Mouse (Mus musculus): ENCODE measurements at regions not wholly inside any gene's neighbourhood (a gene's known extent, or its start where the extent isn't known, plus 50 kb on each side); places are given as distances from the start of the nearest gene placed in this dataset.

DNA sequence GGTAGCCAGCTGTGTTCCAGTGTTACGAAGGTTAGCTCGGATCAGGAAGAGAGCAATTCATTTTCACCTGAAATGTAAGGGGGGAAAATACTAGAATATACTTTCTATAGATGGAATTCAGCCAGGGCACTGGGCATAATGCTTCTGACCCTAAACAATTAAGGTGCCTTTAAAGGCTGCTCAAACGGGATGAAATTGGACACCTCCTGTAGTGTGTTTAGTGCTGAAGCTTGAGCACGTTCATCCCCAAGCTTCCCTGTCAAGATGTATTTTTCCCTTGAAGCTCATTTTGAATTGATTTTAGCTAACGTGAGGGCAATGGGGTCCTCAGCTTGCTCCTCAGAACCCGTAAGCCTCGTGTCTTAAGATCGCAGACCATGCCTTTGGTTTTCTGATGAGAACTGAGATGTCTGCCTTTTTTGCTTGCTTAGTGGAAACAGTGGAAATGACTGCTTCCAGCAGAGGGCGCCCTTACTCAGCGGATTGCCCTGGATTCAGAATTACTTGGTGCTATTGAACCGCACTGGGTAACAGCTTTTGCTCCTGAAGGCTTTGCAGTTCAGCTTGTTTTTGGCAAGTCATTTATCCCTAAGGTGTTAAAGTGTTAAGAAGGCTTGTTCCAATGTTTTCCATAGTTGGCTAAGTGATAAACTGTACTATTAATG, 74.6 kb upstream of the Fermt1 start:
- in situ Hi-C loops (cut with MboI, MseI): no loop called here

DNA sequence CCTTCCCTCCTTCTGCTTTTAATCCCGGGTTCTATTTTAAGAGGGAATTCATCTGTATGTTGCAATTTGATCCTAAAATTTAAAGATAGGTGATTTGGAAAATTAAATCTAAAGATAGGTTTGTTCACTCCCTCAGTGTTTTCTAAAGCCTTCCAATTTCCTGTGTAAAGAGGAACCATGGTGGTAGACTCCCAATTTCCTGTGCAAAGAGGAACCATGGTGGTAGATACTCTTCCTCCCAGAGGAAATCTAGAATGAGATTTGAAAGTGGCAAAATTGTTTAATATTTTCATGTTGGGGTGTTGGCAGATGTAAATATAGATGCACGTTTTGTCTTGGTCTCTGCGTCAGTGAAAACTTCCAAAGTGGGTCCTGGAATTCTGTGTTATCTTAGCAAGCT, 75.5 kb upstream of the Fermt1 start:
- in situ Hi-C loops (cut with MboI, MseI): no loop called here

DNA sequence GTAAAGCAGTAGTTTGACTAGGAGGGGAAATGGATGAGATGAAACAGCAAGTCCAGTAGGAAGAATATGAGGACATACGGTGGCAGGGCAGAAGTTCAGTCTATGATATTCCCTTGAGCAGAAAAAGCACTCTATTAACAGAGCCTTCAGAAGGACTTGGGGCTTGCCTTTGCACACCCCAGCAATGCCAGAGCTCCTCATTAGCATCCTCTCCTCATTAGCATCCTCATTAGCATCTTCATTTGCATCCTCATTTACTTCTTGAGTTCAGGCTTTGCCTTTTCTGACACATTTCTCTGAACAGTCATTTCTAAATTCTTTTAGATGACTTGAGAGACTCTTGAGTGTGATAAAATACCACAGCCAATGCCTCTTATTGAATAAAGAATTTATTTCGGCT, 81.3 kb upstream of the Fermt1 start:
- in situ Hi-C loops (cut with MboI, MseI): no loop called here

DNA sequence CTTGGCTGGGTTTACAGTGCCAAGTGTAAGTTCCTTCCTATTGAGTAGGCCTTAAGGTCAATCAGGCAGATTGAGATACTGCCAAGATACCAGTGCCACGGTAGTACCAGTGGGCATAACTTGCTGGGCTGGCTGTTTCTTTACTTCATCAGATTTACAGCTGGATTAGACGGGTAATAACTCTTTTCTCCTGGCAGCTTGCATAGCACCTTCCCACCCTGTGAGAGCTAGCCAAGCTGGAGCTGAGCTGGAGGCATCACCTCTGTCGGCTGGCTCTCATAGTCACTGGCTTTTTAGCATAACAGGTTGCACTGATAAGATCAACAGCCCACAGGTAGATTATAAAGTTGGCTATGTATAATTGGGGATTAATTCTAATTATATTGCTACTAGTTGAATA, 89.7 kb upstream of the Fermt1 start:
- in situ Hi-C loops (cut with MboI, MseI): no loop called here

DNA sequence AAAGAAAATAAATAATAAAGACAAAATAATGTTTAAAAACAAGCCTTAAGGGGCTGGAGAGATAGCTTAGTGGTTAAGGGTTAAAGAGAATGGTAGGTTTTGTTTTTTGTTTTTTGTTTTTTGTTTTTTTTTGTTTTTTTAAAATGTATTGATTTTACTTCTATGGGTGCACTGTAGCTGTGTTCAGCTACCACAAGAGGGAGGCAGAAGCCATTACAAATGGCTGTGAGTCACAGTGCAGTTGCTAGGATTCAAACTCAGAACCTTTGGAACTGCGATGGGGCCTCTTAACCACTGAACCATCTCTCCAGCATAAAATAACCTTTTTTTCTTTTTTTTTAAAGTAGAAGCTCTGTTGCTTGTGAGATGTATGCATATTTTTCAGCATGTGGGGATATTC, 95.0 kb upstream of the Fermt1 start:
- in situ Hi-C loops (cut with MboI, MseI): no loop called here

DNA sequence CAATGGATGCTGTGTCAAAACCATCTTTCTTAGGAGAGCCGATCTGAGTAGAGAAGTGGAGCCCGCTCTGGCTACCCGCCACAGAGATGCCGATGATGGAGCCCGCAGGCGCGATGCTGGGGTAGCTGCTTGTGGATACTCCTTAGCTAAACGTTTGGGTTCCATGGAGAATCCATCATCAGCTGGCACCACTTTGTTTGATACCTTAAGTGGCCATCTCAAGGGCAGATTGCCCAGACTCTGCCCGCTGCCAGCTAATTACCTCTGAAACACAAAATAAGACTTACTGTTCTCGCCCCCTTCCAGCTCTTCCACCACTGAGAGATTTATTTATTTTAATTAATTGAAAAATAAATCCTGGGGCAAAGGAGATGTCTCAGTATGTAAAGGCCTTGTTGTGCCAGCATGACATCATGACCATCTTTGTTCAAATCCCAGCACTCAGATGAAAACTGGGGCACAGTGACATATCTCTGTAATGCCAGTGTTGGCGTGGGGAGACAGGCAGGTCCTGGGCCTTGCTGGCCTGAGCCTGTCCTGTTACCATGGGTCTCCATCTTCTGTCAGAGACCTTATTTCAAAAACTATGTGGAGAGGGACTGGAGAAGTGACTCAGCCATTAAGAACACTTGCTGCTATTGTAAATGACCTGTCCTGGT, 132.1 kb upstream of the Fermt1 start:
- in situ Hi-C loops (cut with MboI, MseI): no loop called here

DNA sequence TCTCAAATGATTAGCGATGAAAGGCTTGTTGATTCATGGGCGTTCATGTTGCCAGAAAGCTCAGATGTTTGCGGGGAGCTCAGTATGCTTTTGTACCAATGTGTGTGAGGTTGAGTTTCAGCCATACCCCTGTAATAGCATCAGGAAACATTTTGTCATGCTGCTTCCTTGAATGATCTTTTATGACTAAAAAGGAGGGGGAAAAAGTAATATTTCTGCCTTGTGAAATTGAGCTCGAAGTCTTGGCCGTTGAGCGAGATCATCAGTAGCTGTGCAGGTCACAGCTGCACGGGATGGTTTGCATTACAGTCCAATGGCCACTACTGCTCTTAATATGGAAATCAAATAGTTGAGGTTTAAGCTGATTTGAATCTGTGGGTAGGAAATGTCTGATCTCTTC, 145.3 kb upstream of the Fermt1 start:
- in situ Hi-C loops (cut with MboI, MseI): no loop called here

DNA sequence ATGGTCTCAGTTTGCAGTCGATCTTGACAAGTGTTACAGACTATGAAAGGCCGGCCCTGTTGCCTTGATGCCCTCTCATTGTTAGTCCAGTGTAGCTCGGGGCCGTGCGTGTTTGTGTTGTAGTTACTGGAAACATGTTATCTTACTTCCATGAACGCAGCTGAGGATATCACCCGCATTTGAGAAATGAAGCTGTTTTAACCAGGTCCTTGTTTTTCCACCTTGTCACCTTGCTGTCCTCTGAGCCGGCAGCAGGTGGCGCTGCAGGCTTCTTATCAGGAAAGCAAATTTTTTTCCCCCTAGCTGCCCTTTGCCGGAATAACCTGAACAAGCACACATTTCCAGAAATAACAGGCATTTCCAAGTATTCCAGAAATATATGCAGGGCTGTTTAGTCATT, 167.9 kb upstream of the Fermt1 start:
- in situ Hi-C loops (cut with MboI, MseI): no loop called here

DNA sequence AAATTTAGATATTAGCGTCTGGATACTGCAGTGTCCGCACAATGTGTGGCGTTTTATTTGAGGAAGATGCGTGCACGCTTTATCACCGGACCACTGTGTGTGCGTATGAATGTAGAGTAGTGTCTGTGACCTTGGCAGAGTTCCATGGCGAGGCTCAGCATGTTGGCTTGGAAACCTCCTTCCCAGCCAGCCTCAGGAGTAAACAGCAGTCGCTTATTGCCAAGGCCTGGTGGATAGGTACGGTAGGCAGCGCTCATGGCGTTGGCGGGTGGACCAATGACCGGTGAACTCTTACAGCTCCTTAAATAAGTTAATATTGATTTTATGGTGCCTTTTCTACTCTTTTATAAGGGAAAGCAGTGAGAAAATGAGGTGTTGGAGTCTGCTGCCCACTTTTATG, 172.9 kb upstream of the Fermt1 start:
- in situ Hi-C loops (cut with MboI, MseI): no loop called here

DNA sequence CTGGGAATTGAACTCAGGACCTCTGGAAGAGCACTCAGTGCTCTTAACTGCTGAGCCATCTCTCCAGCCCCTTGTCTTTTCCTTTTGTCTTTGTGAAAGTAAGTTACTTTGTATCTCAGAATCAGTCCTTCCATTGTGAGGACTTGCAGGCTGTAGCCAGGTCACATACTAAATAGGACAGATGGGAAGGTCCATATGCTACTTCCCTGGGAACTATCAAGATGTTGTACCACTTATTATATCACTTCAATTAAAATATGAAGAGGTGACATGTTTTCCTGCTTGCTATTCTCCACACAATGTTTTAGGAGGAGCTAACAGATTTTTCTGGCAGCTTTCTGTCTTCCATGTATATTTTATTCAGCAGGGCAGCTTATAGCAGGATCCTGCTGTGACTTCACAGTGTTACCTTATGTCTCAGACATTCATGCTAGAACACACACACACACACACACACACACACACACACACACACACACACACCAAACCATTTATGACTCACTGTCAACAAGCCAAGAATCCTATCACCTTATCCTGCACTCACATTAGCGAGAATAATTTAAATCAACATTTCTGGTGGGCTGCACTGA, 179.6 kb upstream of the Fermt1 start:
- in situ Hi-C loops (cut with MboI, MseI): no loop called here

DNA sequence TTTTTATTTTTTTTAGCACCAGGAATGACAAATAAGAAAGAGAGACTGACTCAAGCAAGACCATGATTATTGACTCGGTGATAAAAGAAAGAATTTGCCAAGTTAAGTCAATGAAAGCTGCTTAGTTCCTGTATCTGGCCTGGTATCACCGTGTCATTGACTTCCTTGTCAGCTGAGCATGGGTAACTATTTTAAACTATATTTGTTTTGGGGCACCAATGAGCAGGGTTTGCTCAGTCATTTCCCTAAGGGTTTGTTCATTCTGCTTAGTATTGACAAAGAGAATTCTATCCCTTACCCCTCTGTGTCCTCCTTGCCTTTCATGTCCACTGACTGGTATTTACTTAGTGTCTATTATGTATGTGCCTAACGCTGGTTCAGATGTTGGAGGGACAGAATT, 189.2 kb upstream of the Fermt1 start:
- in situ Hi-C loops (cut with MboI, MseI): no loop called here

DNA sequence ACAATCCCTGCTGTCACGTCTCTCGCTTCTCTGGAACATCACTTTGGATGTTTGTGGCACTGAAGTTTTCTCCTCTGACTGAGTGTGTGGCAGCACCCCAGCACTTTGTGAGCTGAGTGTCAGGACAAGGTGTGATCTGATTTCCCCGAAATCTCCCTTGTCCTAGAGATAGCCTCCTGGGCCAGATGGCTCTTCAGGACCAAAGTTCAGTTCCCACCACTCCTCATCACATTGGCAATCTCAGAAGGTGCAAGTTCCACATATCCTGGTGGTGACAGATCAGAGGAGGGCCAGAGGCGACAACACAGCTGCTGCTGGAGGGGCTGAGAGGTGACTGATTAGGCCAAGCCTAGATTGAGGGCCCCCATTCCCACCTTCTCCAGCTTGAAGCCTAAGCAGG, 193.2 kb upstream of the Fermt1 start:
- in situ Hi-C loops (cut with MboI, MseI): no loop called here

DNA sequence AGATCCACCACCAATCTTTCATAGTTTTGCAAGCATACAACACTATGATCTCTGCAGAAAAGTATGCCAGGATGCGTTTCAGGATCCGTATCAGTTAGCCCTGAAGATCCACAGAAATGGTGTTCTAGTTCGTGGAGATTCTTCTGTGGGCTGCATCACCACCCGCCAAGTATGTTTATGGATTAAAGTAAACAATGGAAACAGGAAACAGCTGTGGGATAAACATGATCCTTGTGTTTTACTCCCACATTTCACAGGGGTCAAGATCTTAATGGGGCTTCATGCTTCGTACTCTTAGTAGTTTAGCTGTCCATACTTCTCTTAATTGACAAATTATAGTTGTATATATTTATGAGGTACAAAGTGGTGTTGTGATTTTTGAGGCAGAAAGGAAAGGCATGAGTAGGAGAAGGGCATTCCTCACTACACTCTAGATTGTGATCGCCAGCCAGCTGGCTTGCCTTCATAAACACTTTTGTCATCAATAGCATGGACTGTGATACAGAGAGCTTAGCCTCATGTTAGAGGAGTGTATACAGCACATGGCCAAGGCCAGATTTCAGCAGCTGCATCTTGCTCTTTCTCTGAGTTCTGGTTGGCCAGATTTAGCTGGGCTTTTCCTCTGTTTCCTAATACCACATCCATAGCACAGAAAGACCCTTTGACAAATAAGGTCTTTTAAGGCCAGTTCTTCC, 195.8 kb upstream of the Fermt1 start:
- in situ Hi-C loops (cut with MboI, MseI): loop anchor here (5.0 kb wide), 1 partner anchor 541 kb away; no protein-coding TSS in a partner anchor

DNA sequence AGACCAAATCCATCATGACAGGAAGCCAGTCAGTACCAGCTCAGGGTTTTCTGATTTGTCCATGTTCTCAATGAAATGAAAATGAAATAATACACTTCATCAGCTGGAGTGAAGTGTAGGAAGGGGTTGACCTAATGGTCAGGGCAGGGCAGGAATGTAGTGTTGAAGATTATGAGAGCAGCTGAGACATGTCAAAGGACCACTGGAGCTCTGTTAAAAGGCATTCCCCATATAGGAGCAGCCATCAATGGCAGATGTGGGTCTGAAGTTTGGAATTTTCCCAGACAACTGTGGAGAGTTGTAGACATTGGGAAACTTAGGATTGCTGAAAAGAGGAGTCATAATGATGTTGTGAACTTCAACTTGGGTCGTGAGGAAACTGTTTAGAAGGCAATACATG, 206.8 kb upstream of the Fermt1 start:
- in situ Hi-C loops (cut with MboI, MseI): no loop called here

DNA sequence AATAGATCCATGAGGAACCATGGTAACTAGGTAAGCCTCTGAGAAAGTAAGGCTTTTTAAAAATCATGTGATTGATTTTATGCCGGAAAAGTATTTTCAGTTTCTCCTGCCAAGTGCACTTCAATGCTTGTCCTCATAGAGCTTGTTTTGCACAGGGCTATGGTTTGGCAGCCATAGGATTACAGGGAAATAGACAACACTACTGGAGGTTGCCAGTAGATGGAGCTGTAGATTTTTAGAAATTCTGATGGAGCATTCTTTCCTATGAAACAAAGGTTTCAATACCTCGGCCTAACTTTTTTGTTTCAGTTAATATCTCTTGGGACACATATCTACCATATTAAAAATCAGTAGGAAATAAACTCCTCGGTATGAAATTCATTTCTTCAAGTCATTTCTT, 210.8 kb upstream of the Fermt1 start:
- in situ Hi-C loops (cut with MboI, MseI): no loop called here

DNA sequence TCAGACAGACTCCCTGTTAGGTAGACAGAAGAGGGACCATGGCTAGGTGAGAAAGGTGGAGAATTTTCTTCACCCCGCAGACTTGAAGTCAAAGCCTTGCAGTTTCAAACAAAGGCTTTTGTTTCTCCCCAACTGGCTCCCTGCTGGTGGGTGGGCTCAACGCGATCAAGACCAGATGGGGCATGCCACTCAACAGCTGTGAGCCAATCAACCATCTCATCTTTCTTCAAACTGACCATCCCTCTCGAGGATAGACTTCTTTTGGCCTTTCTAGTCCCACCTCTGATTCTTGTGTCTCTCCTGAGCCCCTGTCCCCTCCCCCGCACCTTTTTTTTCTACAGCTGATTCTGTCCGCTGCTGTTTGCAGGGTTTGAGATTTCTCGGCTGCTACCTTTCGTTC, 212.5 kb upstream of the Fermt1 start:
- in situ Hi-C loops (cut with MboI, MseI): no loop called here

DNA sequence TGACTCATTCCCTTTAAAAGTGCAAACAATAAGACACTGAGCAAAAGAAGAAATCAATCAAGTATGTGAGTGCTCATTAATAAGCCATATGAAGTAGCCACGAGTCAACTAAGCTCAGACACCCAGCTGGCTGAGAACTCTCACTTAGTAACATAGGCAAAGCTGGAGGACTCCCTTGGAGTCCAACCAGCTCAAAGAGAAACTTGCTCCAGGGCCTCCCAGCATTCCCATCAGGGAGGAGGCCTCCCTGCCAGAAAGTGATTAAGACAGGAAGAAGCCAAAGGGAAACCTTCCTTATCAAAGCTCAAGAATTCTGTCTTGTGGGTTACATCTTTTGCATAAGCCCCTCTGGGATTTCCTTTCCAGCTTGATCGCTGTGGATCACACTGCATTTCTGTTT, 213.7 kb upstream of the Fermt1 start:
- in situ Hi-C loops (cut with MboI, MseI): no loop called here

DNA sequence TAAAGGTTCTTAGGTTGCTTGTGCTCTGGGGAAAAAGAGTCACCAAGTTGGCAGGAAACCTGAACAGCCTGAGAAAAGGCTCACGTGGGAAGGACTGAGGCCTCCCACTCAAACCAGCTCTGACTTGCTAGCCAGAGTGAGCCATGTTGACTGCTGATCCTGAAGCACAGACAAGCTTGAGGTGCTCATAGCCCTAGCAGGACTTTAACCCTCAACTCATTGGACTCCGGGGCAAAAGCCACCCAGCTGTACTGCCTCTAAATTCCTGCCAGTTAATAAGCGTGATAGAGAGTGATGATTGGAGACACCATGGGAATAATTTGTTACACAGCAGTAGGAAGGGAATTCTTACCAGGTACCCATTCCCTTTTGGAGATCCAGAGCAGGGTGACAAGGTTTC, 230.7 kb upstream of the Fermt1 start:
- in situ Hi-C loops (cut with MboI, MseI): no loop called here

DNA sequence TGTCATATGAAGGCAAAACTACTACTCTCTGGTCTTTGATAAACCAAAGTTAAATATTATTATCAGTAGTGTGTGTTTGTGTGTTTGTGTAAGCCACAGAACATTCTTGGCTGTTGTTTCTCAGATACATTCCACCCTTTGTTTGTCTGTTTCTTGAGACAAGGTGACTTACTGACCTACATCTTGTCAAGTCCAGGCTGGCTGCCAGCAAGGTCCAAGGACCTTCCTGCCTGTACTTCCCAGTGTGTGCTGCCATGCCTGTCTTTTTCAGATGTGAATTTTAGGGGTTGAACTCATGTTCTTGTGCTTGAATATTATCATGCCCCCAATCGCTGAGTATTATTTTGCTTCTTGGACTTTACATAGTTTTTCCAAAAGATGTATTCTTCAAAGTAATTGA, 235.5 kb upstream of the Fermt1 start:
- in situ Hi-C loops (cut with MboI, MseI): no loop called here

DNA sequence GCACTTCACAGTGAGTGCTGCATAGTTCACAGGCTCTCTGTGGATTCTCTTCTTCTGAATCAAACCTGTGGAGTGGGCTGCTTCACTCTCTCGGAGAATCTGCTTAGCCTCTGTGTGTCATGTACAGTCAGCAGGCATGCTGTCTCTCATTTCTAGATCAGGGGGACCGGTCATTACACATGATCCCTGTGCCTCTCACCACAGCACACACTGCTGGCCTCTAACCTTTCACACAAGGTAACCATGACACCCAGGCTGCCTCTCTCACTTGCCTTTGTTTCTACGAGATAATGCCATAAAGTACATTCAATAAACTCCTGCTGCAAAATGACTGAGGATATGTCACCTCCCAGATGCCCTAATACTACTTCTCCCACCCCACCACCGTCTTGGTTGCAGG, 237.2 kb upstream of the Fermt1 start:
- in situ Hi-C loops (cut with MboI, MseI): no loop called here

DNA sequence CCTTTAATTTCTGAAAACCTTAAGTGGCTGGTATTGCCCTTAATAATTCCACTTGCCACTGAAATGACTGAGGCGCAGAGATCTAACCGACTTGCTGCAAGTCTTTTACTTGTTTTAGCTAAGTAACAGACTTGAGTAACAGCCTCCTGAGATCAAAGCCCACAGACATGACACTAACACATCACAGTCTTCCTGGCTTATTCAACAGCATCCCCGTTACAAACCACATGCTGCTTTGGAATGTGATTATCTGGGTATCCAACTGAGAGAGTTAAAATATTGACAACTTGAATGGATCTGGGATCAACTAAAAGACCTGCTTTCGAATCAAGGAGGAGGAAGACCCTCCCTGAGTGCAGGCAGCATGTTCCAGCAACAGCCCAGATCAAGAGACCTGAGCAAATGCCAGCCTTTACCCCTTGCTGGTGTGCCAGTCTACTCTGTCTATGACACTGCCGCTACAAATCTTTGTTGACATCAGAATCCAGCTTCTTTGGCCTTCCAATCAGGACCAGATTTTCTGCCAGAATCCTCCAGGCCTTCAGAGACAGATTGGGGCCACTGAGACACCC, 258.7 kb upstream of the Fermt1 start:
- in situ Hi-C loops (cut with MboI, MseI): no loop called here

DNA sequence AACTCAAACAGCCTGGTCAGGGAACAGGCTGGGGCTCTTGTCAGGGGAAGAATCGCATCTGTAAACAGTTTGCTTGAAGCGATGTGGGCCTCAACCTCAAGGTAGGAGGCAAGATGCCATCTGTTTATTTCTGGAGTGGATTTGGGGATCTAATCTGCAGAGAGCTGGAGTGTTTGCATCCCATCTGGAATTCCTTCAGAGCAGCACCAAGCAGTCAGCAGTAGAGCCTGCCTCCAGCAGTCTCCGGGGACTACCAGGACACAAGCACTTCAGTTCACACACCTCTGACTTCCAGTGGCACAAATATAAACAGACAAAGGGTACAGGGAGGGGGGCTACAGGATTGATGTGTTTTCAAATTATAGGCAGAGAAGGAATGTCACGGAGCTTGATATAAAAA, 262.8 kb upstream of the Fermt1 start:
- in situ Hi-C loops (cut with MboI, MseI): no loop called here
